Mouse (Mus musculus) embryo, embryonic 9.5 days (tissue): ENCODE results near the gene Nkiras1.
"Not testable (repeated sequence)": the region's sequence is repeated elsewhere in the genome, so short reads cannot be mapped to it uniquely, and the experiment has no call there.

Experiments
- DNase-seq: peaks from one replicate; pipeline ENCODE4 v3.0.0-alpha.2; 2017; ENCODE audit errors: extremely low spot score

Gene Nkiras1

DNA sequence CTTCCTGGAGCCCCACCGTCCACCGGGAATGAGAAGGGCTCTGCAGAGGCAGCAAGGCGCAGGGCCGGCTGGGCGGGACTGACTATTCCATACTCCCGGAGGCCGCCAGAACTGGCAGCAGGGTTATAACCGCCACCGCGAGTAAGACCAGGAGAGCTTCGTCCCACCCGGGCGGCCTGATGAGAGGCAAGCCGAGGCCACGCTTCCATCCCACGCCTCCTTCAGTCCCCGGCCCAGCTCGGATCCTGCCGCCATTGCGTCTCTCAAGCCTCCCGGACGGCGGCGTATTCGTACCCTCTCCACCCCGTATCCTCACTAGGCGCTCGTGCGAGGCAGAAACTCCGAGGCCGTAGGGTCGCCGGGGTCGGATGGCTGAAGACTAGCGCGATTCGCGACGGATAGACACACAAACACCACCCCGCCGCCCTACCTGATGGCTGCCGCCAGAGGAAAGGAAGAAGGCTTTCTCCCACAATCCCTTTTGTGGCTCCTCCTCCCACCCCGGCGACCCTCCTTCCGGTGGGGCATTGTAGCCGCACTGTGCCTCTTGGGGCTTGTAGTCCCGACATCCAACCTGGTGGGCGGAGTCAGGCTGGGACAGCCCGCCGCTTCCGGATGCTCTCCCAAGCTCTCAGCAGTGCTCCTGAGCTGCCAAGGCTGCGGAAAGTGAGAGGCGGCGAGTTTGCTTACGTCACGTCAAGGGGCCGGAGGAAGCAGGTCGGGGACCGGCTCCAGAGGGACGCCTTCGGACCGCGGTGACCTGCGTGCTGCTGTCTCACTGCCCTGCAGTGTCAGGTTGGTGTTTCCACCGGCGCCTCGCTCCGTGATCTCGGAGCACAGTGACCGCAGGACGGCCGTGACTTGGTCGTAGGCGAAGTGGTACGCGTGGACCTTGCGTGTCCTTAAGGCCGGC, at the start of gene Nkiras1, which contains the start of gene Rpl15:
Gene Nkiras1, plus strand, starts transcription at position 608 of the 913 bp plus-strand sequence.
Gene Rpl15, minus strand, starts transcription at position 863 of the 913 bp plus-strand sequence.
- DNase-seq = peak; percentile 97

DNA sequence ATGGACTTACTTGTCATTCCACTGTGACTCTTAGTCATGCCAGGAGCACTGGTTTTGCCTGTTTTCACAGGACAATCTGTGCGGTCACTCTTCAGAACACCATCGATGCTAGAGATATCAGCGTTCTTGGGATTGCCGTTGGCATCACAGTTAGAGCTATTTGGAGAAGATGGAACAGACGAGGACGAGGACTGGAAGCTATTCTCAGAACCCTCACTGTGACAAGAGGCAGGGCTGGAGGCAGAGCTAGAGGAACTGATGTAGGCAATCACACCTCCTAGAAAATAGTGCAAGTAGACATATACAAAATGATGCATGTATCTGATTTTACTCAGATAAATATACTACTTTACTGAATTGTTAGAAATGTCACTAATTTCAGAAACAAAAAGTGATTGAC, 49.0 kb upstream of the Nkiras1 start:
- DNase-seq = no peak

DNA sequence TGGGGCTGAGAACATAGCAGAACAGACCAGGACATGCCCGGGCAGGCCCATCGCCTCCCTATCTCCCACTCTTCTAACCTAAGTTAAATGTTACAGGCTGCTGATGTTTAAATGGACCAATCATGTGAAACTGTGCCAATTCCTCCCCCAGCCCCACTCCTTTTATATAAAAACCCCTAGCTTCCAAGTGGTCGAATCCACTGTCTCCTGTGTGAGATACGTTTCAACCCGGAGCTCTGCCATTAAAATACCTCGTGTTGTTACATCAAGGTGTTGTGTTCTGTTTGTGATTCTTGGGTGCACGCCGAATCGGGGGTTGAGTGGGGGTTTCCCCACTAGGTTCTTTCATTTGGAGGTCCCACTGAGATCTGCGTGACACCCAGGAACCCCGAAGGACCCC, 45.5 kb upstream of the Nkiras1 start:
- not testable (repeated sequence) for DNase-seq

DNA sequence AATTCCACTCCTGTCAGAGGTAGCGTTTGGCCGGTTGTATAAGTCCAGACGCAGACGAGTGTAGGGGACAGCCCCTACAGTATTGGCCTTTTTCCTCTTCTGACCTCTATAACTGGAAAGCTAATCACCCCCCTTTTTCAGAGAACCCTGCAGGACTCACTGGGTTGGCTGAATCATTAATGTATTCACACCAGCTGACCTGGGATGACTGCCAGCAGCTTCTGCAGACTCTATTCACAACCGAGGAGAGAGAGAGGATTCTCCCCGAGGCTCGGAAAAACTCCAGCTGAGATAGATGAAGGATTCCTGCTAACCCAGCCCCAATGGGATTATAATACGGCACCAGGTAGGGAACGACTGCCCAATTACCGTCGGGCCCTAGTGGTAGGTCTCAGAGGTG, 44.8 kb upstream of the Nkiras1 start:
- not testable (repeated sequence) for DNase-seq

DNA sequence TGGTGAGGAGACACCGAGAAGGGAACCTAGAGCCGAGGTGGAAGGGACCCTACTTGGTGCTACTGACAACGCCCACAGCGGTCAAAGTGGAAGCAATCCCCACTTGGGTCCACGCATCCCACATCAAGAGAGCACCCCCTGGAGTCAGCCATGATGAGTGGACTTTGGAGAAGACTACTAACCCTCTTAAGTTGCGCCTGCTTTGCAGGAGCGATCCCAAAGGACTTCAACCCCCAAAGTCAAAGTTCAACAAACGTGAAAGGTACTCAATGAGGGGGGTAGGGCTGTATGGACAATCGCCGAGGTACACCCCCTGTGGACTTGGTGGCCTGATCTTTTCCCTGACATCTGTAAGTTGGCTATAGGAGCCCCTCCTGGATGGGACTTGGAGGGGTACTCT, 41.2 kb upstream of the Nkiras1 start:
- DNase-seq = not testable (repeated sequence)

DNA sequence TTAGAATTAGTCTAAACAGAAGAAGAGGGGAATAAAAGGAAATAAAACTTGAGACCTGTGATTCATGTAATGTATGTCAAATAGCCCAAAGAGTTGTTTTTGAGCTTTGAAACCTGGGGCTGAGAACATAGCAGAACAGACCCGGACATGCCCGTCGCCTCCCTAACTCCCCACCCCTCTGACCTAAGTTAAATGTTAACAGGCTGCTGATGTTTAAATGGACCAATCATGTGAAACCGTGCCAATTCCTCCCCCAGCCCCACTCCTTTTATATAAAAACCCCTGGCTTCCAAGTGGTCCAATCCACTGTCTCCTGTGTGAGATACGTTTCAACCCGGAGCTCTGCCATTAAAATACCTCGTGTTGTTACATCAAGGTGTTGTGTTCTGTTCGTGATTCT, 39.1 kb upstream of the Nkiras1 start:
- not testable (repeated sequence) for DNase-seq

DNA sequence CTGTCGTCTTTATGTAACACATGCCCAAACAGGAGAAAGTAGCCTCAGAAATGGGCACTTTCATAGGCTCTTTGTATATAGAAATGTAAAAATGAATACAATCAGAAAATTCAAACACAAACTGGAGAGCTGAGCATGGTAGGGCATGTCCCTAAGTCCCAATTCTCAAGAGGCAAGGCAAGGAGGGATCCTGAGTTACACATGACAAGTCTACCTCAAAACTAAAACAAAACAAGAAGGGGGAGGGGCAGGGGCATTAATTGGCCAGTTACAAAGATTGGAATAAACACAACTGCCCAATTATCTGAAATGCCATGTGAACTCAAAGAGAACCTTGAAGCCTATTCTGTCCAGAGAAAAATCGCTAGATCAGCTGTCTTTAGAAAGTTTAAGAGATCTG, 37.9 kb upstream of the Nkiras1 start:
- DNase-seq = no peak

DNA sequence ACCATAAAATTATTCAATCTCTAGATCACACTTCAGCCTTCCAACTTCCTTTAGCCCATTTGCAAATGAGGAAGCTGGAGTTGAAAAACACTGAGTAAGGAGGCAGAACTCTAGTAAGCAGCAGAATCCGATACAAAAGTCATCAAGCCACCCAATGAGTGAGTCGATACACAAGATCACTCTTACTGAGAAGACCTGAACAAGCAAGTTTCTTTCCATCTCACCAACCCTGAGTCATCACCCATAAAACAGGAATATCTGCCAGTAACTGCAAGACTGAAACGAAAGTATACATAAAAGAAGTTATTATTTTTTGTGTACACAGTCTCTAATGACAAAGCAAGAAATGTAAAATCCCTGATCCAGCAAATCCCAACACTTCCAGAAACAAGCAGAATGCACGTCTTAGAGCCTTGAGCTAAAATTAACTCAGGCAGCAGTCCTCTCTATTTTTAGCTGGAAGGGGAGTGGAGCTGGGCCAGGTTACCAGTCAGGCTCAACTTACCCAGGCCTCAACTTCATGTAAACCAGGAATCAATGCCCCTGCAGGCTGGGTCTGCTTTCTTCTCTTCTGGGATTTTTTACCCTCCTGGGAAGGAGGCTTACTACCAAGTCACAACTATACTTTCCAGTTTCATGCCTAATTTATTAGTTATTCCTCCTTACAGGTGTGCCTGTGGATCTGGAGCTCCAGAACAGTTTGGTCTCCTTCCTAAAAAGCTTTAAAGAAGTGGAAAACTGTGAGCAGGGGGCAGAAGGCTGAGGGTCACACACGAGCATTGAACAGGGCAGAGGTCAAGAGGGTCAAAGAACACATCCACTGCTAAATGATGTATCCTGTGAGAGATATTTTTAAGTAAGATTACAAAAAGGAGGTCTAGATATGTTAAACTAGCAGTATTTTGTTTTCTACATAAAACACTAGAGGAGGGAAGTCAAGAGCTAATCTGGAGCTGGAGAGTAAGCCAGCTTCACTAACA, 36.7 kb upstream of the Nkiras1 start:
- DNase-seq = no peak

DNA sequence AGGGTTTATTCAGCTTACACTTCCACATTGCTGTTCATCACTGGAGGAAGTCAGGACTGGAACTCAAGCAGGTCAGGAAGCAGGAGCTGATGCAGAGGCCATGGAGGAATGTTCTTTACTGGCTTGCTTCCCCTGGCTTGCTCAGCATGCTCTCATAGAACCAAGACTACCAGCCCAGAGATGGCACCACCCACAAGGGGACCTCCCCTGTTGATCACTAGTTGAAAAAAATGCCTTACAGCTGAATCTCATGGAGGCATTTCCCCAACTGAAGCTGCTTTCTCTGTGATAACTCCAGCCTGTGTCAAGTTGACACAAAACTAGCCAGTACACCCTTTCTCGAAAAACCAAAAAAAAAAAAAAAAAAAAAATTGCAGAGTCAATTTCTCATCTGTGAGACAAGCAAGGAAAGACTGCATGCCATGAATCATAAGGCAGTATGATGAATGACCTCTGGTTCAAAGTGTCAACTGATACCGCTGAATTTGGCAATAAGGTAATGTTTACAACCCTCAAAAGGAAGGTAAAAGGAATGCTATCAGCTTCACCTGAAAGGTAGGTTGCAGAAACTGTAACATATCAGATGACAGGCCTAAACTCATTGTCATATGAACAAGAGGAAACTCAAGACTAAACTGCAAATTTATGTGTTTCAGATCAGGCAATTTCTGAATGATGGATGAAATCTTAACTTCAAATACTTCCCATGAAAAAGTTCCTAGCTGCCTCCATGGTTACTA, 34.3 kb upstream of the Nkiras1 start:
- DNase-seq = not testable (repeated sequence)

DNA sequence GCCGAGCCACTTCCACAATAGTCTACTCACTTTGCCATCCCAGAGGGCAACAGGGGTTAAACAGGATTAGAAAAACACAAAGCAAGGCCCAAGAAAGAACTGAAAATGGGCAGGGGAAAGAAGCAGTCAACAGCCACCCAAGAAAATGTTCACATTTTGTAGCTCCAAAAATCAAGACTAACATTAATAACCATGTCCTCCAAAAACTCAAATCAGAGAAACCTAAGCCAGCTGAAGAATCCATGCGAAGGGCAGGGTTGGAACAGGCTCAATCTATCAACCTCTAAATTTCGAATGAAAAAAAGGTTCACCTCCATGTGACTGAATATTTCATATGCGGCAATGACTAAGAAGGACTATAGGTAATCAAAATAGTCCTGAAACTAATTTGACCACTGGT, 33.6 kb upstream of the Nkiras1 start:
- DNase-seq = peak; percentile 17

DNA sequence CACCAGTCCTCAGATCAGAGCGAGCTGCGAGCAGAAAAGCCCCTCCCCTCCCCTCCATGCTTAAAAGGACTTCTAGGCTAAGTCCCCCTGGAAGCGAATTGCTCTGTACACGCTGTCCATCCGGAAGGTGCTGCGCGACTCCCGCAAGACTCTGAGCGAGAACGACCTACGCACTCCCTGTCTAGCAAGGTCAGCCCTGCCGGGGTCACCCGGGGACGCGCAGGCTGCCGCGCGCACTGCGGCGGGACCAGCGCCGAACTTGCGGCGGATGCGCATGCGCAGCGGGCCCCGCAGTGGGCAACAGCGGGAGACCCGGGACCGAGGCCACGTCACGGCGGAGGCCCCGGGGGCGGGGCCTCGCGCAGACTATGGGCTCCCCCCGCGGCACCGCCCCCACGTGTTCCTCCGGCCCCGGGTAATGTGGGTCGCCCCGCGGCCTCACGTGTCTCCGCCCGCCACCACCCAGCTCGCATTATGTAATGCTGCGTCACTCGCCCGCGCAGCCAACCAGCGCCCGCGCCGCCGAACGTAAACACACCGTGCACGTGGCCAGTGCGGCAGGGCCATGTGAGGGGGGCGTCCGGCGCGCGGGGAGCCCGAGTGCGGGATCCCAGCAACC, 32.7 kb upstream of the Nkiras1 start:
- DNase-seq = peak; percentile 96

DNA sequence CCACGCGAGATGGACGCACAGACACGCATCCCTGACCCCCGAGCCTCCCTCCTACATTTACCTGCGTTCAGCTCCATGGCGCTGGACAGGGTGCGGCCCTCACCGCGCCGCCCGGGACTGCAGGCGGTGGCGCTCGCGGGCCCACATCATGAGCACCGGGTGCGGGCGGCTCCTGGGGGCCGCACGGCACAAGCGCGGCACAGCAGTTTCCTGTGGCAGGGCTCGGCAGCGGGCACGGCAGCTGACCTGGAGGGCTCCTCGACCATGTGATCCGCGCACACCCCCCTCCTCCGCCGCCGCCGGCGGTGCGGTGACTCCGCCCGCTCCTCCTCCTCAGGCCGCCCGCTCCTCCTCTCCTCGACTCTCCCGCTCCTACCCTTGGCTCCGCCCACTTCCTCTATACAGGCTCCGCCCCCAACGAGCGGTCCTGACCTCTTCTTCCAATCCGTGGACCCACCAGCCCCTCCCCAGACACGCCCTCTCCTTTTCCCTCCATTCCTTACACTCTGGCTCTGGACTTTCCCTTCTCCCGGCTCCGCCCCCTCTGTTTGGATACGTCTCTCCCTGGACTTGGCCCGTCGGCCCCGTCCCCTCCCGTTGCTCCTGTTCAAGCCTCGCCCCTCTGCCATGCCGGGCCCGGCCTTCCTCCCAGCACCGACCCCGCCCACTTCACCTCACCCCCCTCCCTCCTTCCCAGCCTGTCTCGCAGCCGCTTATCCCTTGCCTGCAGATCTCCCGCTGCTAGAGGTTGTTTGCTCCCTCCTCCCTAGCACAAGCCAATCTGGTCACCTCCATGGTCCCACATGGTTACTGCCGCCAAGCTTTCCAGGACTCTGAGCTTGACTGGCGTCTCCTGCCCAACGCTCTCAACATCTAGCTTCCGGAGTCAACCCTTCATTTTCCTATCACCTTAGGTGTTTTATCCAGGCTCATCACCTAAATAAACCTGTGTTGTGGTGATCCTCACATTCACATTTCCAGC, 31.9 kb upstream of the Nkiras1 start, which contains the start of gene Nr1d2:
Gene Nr1d2, minus strand, starts transcription at position 378 of the 982 bp plus-strand sequence.
- peak; percentile 100 for DNase-seq

DNA sequence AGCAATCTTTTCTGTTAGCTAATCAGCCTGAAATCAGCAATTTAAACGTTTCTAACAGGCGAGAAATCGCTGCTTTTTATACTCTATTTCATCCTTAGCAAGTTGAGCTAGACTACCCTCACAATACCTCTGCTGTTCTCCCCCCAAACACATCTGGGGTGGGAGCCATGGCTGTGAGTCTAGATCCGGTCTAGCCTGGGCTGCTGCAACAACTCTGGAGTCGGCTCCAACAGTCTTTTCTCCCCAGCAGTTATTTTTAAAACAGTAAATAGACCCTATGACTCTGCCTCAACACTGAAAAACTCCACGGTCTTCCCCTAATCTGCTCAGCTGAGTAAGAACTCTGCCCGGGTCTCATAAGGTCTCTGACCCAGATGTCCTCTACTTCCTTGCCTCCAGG, 30.8 kb upstream of the Nkiras1 start:
- no peak for DNase-seq

DNA sequence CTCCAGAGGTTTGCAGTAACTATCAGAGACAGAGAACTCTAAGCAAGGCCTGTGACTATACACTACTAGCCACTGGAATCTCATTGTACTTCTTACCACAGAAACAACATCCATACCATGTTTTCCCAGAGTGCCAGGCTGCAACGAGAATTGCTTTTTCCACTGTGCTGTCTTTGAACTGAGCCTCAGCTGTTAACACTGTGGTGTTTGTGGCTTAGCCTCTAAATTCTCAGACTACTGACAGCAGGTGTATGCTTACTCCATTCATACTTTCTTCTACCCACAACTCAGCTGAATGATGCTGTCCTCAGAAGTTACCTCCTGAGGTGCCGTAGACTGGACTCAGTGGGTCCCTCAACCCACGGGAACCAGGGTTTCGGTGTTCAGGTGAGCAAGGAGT, 29.1 kb upstream of the Nkiras1 start:
- DNase-seq = no peak

DNA sequence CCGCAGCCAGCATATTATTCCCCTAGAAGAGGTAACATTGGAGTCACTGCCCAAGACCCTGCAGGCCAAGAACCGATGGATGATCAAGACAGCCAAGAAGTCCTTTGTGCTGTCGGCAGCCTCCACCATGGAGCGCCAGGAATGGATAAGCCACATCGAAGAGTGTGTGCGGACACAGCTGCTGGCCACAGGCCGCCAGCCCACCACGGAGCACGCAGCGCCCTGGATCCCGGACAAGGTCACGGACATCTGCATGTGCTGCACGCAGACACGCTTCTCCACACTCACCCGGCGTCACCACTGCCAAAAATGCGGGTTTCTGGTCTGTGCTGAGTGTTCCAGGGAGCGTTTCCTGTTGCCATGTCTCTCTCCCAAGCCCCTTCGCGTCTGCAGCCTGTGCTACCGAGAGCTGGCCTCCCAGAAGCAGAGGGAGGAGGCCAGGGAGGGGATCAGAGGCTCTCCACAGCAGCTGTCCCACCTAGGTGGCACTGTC, 28.3 kb upstream of the Nkiras1 start:
- DNase-seq = no peak

DNA sequence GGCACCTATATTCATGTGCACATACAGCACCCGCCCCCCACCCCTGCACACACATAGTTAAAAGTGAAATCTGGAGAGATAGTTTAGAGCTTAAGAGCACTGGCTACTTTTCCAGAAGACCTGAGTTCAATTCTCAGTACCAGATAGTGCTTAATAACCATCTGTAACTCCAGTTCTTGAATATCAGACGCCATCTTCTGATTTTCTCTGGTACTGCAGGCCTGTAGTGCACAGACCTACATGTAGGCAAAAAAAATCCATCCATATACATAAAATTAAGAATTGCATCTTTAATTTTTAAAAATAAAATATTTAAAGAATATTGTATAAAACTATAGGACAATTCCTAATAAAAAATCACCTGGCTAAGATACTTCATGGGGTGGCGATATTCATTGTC, 9.7 kb upstream of the Nkiras1 start:
- no peak for DNase-seq

DNA sequence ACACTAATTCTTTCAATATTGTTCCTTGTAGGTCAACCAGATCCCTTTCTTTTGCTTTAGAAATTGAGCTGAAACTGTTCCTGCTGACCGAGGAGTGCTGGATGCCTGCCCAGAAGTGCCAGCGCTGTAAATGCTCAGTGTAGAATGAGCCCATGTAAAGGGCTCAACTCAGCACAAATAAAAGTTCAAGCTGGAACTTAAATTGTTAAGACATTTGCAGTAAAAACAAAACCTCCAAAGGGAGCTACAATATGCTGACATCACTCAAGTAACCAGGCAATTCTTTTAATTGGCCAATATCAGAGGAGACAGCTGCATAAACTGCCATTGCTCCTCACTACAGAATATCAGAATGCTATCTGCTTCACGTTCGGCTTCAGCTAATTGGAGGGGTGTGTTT, 7.5 kb upstream of the Nkiras1 start:
- no peak for DNase-seq

DNA sequence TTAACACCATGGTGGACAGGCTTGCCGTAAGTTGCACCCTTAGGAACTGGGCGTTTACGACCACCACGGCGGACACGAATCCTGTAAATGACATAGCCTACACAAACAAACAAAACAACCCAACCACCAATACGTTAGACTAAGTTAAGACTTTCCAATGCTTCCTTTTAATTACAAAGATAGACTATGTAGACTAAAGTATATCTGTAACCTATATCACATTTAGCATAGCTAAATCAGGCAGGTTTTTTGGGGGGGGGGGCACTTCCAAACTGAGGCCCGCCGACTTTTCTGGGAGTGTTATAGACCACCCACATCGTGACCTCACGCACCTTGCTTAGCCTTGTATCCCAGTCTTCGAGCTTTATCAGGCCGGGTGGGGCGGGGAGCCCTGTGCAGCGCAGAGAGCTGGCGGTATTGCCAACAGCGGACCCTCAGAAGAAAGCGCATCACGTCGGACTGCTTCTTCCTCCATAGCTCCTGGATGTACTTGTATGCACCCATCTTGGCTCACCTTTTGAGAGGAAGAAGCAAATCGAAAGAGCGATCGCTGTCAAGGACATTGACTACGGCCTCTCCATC, 898 bp upstream of the Nkiras1 start:
- DNase-seq = not testable (repeated sequence)

DNA sequence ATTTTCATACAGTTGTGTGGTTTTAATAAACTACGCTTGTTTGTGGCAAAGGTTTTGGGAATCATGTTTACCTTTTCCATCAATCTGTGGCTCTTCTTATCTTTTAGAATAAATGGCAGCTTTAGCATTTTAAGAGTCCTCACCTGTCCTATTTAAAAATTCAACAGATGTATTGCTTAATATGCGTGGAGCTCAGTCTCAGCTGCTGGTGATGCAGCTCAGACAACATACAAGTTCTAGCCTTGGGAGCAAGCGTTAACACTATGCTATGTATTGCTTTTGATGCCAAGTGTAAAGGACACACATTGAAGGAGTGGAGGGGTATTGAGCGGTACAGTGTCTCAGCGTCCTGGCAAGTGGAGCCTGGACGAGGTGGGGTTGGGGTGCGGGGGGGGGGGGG, 730 bp downstream of the Nkiras1 start:
- DNase-seq = no peak
